Mouse (Mus musculus) adrenal gland, postnatal 14 days (tissue): Measurements from ENCODE around the gene Gucy1b2. TPM values are rescaled to one million over a fixed set of nuclear protein-coding genes. Genes with fewer than 3 reads are reported as not detected.

ENCODE experiments used
- DNase-seq: peaks from one replicate; pipeline ENCODE4 v3.0.0; 2021; ENCODE audit warnings: mixed read lengths
- total RNA-seq: library from RNA; stranded (reverse); gene quantifications from 2 replicates; pipeline ENCODE4 v1.2.3, GENCODE M21; 2021

Gucy1b2 gene
- total RNA-seq, 1 experiment from 2014 or later: 0.93 TPM

DNA sequence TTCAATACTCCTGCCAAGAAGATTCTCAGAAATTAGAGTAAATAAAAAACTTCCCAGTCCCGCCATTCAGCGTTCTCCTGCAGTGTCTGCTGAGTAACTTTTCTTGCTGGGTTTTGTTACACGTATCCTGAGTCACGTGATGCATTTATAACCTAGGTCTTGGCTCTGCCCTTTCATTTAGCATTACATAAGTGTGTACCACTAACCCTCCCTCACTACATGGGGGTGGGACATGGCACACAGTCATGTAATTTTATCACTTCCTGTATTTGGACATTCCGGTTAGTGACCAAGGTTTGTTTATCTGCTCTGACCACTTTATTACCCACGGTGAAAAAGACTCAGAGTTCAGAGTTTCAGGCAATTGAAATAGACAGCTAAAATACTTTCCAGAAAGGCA lies 85.3 kb downstream of the Gucy1b2 start:
- peak; percentile 72 for DNase-seq

DNA sequence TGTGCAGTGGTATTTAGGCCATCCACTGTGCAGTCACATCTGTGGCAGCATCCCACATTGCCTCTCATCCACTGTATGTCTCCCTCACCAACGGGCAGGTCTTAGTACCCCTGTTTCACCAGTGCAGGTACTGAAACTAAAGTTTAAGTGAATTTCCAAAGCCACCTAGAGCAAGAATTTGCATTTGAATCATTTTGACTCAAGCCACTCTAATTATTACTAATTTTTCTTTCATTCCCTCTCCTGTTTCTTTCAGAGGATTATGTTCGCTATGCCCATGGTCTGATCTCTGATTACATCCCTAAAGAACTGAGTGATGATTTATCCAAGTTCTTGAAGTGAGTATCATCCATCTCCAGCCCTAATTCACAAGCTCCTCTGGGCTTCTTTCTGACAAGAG lies 92.3 kb downstream of the Gucy1b2 start:
- no peak for DNase-seq

DNA sequence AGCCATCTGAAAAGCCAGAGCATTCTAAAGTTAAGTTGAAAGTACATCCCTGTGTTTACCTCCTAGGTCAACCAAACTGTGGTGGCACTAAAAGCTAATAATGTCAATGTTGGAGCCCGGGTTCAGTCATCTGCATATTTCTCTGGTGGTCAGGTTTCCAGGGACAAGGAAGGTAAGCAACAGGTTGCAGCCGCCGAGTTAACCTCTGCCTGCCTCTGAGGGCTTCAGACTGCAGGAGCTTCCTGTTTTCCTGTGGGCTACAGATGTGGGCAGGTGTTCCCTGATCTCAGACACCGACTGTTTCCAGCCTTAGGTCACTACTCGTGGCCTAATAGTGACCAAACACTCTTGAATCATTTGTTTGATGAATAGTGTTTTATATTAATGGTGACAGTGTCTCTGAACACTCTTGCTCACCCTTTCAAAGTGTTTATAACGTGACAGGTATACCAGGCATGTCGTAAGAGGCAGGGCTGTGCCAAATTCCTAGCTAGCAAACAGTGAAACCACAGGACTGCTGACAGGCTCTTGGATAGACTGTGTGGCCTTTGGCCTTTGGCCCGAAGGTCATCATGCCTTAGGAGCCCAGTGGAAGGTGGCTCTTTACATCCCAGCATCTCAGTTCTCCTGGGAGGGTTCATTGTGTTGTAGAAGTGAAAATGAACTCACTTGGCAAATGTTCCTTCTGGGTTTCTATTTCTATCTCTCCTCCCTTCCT lies 94.7 kb downstream of the Gucy1b2 start:
- no peak for DNase-seq

DNA sequence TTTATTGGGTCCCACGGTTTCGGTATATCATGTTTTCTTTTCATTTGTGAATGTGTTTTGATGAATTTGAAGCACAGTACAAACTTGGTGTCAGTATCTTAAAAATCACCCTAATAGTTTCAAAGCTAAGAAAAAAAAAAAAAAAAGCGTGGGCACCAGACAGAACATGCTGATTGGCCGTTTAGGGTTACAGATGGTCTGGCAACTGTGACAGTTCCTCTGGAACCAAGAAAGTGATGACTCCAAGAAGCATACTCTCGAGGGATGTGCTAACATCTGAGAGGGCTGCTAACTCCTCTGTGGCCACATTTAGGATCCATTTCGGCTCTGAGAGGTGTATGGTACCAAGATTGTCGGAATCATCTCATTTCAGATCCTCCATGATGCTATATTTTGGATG lies 100.9 kb downstream of the Gucy1b2 start:
- DNase-seq: no peak

DNA sequence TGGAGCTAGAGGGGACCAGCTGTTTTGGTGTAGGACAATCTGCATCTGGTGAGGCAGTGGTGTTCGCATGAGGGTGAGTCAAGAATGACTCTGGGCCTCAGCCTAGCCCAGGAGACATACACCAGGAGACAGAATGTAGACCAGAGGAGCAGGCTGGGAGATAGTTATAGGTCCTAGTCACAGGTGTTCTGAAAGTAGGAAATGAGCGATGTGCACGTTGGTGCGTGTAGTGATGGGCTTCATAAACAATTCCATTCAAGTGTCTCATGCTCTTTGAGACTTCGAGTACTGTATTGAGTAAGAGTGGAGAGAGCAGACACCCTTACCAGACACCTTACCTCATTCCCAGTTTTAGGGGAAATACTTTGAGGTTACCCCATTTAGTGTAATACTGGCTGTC lies 102.3 kb downstream of the Gucy1b2 start:
- DNase-seq: no peak

DNA sequence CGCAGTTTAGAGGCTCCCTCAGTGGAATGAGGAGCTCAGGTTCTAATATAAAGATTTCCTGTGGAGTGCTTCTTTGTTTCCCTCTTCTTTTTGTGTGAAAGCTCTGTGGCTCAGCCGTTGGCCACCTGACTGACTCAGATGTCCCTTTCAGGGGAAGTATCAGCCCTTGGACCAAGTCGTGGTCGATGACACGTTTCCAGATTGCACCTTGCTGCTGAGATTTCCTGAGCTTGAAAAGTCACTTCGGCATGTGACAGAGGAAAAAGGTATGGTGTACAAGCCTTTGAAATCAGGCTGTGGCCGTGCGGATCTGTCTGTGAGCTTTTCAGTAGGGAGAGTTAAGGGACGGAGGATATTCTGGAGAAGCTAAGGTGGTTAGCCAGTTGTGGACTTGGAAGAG lies 102.7 kb downstream of the Gucy1b2 start:
- DNase-seq: no peak

DNA sequence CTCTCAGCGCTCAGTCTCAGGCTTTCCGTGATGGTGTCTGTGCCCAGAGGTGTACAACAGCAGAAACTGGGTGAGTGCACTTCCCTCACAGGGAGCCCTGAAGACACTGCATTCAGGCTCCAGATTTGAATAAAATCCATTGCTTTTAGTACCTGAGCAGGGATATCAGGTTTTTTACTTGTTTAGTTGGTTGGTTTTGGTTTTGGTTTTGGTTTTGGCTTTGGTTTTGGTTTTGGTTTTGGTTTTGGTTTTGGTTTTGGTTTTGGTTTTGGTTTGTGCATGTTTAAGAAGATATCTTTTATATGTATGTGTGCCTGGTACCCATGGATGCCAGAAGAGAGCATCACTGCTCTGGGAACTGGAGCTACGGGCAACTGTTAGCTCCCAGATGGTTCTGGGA lies 105.2 kb downstream of the Gucy1b2 start:
- no peak for DNase-seq

DNA sequence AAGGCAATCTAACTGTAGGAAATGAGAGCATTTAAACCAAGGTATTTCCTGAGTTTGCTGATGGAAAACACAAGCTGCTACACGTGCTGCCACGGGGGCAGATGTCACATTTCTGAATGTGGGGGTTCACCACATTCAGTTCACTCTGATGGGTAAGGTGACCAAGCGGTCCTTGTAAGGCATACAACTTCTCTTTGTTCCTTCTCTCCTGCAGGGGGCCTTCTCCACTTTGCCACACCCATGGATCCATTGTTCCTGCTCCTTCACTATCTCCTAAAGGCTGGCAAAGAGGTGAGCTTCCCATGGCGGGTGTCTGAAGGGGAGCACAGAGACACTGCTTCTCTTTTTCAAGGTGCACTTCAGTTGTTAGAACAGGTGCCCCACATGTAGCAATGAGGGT lies 105.9 kb downstream of the Gucy1b2 start:
- DNase-seq: no peak

DNA sequence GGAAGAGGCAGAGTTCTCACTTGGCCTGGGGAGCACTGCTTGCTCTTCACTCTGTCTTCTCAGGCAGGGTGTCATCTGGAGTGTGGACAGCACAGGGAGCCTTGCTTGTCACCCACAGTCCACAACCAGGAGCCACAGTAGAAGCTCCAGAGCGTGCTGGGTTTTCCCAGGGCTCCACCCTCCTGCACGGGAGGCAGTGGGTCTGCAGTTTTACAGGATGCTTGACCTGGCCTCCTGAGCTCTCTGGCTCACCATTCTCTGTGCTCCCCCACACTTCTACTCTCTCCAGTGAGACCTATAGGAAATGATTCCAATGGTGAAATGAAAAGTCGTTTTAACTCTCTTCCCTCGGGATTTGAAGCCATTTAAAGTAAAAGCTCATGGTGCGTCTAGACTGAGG lies 106.3 kb downstream of the Gucy1b2 start:
- no peak for DNase-seq

DNA sequence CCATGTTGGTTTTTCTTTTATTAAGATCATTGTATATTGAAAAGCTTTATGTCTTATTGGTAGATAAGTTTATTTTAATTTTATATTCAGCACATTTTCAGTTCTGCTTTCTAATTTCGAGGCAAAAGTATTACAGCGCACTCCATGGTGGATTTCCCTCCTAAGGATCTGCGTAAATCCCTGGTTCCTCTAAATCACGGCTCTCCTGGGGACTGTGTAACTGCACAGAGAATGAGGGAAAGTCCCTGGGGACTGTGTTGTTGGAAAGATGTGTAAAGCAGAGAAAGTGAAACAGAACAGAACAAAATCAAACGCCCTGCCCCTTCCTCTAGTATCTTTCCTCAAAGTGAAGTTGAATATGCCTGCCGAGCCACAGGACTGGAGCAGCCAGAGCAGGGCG lies 109.0 kb downstream of the Gucy1b2 start:
- no peak for DNase-seq

DNA sequence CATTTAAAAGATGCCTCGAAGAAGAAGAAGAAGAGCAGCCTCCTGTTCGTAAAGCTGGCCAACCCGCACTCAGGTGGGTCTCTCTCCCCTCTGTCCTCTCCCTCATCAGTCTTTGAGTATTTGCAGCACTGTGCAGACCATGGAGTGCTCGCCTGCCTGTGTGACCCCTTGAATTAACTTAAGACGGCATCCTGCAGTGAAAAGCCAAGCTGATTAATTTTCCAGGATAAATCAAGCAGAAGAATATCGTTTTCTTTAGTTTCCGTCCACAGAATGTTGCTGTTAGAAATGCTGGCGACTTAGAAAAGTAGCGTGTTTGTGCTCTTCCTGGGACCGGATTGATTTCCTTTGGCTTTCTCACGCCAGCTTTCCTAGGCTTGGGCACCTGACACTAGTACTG lies 109.5 kb downstream of the Gucy1b2 start:
- no peak for DNase-seq

Other genes with a start within 250 kb of the Gucy1b2 start
- 20.0 and 21.6 TPM in 2 replicates for gene Rnaseh2b, start 163.7 kb downstream of the Gucy1b2 start, total RNA-seq
- not detected in 2 replicates for gene Dleu7, start 163.2 kb downstream of the Gucy1b2 start, total RNA-seq
- gene Fam124a, start 99.4 kb upstream of the Gucy1b2 start, total RNA-seq: 2.5 and 3.9 TPM in 2 replicates
- not detected in 2 replicates for gene Gm4131, start 110.6 kb upstream of the Gucy1b2 start, total RNA-seq
- not detected in 2 replicates for gene Serpine3, start 207.4 kb upstream of the Gucy1b2 start, total RNA-seq